Mouse (Mus musculus): ENCODE data around the gene Crcp. TPM values are rescaled to one million over a fixed set of nuclear protein-coding genes. Genes with fewer than 3 reads are reported as not detected.
"Not testable (repeated sequence)": the region's sequence is repeated elsewhere in the genome, so short reads cannot be mapped to it uniquely, and the experiment has no call there.

Crcp gene
- polyA plus RNA-seq, 1 experiment: 41.3 TPM

DNA sequence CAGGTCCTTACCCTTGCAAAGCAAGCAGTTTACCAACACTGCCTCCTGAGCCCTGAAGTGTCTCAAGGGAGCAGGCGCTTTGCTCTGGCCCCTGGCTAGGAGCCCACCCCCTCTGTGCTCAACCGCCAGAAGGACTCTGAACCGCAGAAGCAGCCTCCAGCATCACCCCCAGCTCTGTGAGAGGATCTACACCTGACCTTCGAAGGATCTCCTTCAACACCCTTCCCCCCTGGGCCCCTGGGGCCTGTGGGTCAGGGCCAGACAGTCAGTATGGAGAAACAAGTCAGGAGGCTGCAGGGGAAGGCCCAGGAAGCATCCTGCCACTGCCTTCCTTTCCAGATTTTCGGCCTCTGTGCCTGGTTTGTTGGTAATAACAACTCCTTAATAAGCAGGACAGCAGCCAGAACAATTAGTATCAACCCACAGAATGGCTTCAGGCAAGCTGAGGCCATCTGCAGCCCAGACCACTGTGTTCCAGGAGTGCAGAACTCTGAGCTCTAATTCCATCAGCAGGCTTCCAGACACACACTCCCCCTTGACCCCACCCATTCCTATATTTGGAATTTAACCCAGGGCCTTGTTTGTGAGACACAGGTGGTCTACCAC lies 7.6 kb upstream of the Crcp start:
- Histone ChIP-seq H3K27ac (ENCODE audit: insufficient read depth, low read length) (no peak overlapping the region), H3K4me1 (ENCODE audit: control insufficient read depth, insufficient read depth, low read length) (no peaks in the 10 kb centered on the region), H3K4me3 (ENCODE audit: insufficient read depth, low read length) (no peak overlapping the region)
- TF ChIP-seq CTCF (IDR thresholded peaks at IDR 0.05; ENCODE audit: extremely low read depth, insufficient read depth, low read length) (no peak), POLR2A (IDR thresholded peaks at IDR 0.05; ENCODE audit: extremely low read depth, insufficient read depth, low read length) (no peak)

DNA sequence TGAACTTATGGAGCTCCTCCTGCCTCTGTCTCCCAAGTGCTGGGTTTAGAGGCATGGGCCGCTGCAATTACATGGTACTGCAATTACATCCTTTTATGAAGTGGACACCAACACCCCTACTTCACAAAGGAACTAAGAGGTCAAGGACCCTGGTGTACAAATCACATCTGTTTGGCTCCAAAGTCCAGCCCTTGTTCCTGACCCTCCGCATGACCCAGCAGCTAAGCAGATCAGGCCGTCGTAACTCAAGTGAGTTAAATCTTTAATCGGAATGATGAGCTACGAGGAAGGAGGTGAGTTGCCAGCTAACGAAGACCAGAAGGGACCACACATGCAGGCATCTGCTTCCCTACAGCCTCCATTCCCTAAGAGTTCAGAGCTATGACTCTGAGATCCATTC lies 6.7 kb upstream of the Crcp start:
- no peak for TF ChIP-seq CTCF (IDR thresholded peaks at IDR 0.05; ENCODE audit: extremely low read depth, insufficient read depth, low read length)
- TF ChIP-seq POLR2A (IDR thresholded peaks at IDR 0.05; ENCODE audit: extremely low read depth, insufficient read depth, low read length): no peak
- no peaks in the 10 kb centered on the region for H3K4me1 ChIP-seq (ENCODE audit: control insufficient read depth, insufficient read depth, low read length)

DNA sequence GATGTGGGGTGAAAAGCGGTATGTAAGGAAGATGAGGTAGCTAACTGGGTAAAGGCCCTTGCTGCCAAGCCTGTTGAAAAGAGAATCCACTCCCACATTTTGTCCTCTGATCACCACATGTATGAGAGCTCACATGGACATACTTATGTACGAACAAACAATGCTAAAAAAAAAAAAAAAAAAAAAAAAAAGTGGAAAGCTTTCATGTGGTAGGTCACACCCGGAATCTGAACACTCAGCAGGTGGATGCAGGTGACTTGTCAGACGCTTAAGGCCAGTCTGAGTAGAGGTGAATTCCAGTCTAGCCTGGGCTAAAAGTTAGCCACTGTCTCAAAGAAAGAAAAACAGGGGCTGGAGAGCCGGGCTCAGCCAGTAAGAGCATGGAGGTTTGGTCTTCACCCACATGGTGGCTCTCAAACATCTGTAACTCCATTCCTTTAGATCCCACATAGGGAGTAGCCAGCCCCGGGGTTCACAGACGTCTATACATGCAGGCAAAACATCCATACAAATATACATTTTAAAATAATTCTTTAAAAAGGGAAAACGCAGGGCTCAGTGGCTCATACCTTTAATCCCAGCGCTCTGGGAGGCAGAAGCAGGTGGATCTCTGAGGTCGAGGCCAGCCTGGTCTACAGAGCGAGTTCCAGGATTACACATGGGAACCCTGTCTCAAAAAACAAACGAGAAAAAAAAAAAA lies 5.9 kb upstream of the Crcp start:
- no peak overlapping the region for H3K27ac ChIP-seq (ENCODE audit: insufficient read depth, low read length)
- no peak for TF ChIP-seq CTCF (IDR thresholded peaks at IDR 0.05; ENCODE audit: extremely low read depth, insufficient read depth, low read length)
- no peak for TF ChIP-seq POLR2A (IDR thresholded peaks at IDR 0.05; ENCODE audit: extremely low read depth, insufficient read depth, low read length)
- peak overlapping the region; percentile 69; the same call in 1 of the 2 replicates for H3K4me3 ChIP-seq (ENCODE audit: insufficient read depth, low read length)
- no peaks in the 10 kb centered on the region for H3K4me1 ChIP-seq (ENCODE audit: control insufficient read depth, insufficient read depth, low read length)

More for the DNA sequence above, 6.7 kb upstream of the Crcp start:
- Histone ChIP-seq H3K27ac (ENCODE audit: insufficient read depth, low read length) (no peak overlapping the region), H3K4me3 (ENCODE audit: insufficient read depth, low read length) (no peak overlapping the region)

DNA sequence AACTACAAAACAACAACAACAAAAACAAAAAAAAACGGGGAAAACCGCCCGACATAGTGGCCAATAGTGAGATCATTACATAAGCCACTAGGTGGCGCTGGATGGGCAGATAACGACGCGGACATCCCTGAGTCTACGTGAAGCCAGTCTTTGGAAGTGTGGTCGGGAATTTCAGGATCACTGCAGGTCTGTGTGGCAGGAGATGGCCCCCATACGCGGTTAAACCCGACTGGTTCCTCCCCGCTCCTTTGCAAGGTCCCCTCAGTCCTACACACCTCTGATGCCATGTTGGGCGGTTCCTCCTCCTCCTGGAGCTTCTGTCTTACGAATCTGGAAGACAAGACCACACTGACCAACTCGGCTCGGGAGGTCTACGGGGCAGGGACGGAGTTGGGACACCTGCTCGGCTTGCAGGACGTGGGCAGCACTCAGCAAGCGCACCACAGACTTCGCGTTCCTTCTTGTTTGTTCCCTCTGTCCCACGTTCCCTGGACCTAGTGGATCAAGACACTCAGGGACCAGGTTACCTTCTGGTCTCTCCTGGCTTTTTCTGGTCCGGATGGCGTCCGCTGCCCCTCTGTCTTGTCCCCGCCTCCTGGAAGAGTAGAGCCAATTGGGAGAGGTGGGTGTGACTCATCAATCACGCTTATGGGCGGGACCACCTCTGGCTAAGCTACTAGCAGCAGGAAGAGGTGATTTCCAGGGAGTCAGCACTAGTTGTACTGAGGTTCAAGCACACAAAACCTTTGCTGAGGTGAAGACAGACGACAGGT lies 5.1 kb upstream of the Crcp start:
- Histone ChIP-seq H3K4me1 (ENCODE audit: control insufficient read depth, insufficient read depth, low read length) (peaks cover 1% of the 10 kb centered on the region; the same call in 1 of the 2 replicates), H3K27ac (ENCODE audit: insufficient read depth, low read length) (no peak overlapping the region), H3K4me3 (ENCODE audit: insufficient read depth, low read length) (peak overlapping the region; percentile 69)
- TF ChIP-seq CTCF (IDR thresholded peaks at IDR 0.05; ENCODE audit: extremely low read depth, insufficient read depth, low read length) (peak; percentile 81), POLR2A (IDR thresholded peaks at IDR 0.05; ENCODE audit: extremely low read depth, insufficient read depth, low read length) (no peak; the same call in 1 of the 2 replicates)

GRCm38 (mm10) chr5:130027134-130027533 lies 2.0 kb upstream of the Crcp start:
- no peak overlapping the region for H3K27ac ChIP-seq (ENCODE audit: insufficient read depth, low read length)
- peaks cover 3% of the 10 kb centered on the region; the same call in 1 of the 2 replicates for H3K4me1 ChIP-seq (ENCODE audit: control insufficient read depth, insufficient read depth, low read length)
- TF ChIP-seq CTCF (IDR thresholded peaks at IDR 0.05; ENCODE audit: extremely low read depth, insufficient read depth, low read length): no peak
- no peak for TF ChIP-seq POLR2A (IDR thresholded peaks at IDR 0.05; ENCODE audit: extremely low read depth, insufficient read depth, low read length)
- H3K4me3 ChIP-seq (ENCODE audit: insufficient read depth, low read length): no peak overlapping the region

DNA sequence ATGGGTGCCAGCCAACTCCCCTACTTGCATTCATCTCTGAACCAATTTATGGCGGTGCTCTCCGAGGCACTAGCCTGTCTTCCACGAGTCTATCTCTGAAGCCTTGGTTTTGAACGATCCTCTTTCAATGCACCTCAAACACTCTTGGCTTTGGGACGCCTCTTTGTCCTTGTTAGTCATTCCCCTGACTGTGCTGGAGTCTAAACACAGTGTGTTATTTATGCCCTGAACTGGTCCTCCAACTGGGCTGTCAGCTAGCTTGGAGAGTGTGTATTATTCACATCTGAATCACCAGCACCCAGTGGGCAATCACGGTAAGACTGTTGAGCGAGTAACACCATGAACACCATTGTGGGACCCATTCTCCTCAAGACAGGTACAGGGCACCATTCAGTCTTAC lies 1.4 kb upstream of the Crcp start:
- peaks cover 3% of the 10 kb centered on the region; the same call in 1 of the 2 replicates for H3K4me1 ChIP-seq (ENCODE audit: control insufficient read depth, insufficient read depth, low read length)
- TF ChIP-seq CTCF (IDR thresholded peaks at IDR 0.05; ENCODE audit: extremely low read depth, insufficient read depth, low read length) (no peak), POLR2A (IDR thresholded peaks at IDR 0.05; ENCODE audit: extremely low read depth, insufficient read depth, low read length) (no peak)

DNA sequence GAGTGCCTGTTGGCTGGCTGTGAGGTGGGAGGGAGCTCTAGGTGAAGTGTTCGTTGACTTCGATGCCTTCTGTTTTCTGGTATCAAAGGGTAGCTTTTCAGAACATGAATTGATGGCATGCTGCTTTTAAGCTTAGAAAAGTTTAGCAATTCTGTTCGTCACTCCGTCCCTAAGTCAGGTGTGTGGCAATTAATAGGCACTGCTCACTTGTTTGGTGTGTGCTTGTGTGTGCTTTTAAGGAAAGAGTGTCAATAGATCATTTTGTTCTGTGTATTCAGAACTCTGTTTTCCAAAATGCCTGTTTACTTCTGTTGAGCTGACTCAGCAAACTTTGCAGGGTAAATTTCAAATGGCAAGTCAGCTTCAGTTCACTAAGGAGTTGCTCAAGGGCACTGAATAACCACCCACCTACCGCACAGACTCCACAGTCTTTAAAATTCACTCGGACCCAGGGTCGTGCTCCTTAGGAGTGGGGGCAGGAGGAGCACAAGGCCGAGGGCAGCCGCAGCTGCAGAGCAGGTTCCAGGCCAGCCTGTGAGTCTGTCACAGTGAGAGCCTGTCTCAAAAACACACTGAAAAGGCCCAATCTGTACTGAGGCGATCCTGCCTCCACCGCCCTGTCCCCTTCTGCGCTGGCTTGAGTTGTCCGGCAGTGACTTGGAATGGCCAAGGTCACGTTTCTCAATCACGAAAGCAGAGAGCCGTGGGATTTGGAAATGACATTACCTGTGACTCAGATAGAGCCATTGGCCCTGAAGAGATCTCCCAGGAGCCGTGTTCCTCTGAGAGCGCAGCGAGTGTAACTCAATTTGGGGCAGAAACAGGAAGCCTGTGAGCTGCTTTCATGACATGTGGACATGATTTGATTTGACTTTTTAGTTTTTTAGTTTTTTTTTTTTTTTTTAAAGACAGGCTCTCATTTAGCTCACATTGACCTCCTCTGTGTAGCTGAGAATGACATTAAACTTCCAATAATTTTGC lies 2.6 kb downstream of the Crcp start:
- no peak overlapping the region for H3K27ac ChIP-seq (ENCODE audit: insufficient read depth, low read length)
- no peak overlapping the region for H3K4me3 ChIP-seq (ENCODE audit: insufficient read depth, low read length)
- peaks cover 3% of the 10 kb centered on the region; the same call in 1 of the 2 replicates for H3K4me1 ChIP-seq (ENCODE audit: control insufficient read depth, insufficient read depth, low read length)
- TF ChIP-seq CTCF (IDR thresholded peaks at IDR 0.05; ENCODE audit: extremely low read depth, insufficient read depth, low read length): no peak
- TF ChIP-seq POLR2A (IDR thresholded peaks at IDR 0.05; ENCODE audit: extremely low read depth, insufficient read depth, low read length): no peak

More for the DNA sequence above, 1.4 kb upstream of the Crcp start:
- Histone ChIP-seq H3K4me3 (ENCODE audit: insufficient read depth, low read length) (no peak overlapping the region), H3K27ac (ENCODE audit: insufficient read depth, low read length) (no peak overlapping the region)

GRCm38 (mm10) chr5:130033869-130034268 lies 4.8 kb downstream of the Crcp start:
- Histone ChIP-seq H3K4me3 (ENCODE audit: insufficient read depth, low read length) (no peak overlapping the region), H3K4me1 (ENCODE audit: control insufficient read depth, insufficient read depth, low read length) (peaks cover 3% of the 10 kb centered on the region; the same call in 1 of the 2 replicates), H3K27ac (ENCODE audit: insufficient read depth, low read length) (no peak overlapping the region)
- TF ChIP-seq POLR2A (IDR thresholded peaks at IDR 0.05; ENCODE audit: extremely low read depth, insufficient read depth, low read length) (no peak), CTCF (IDR thresholded peaks at IDR 0.05; ENCODE audit: extremely low read depth, insufficient read depth, low read length) (no peak)

- H3K4me3 ChIP-seq (ENCODE audit: insufficient read depth, low read length); H3K27ac ChIP-seq (ENCODE audit: insufficient read depth, low read length): not testable (repeated sequence)
These were observed 7.2 kb downstream of the Crcp start for GRCm38 (mm10) chr5:130036300-130036699.

More at GRCm38 (mm10) chr5:130036300-130036699, 7.2 kb downstream of the Crcp start:
- not testable (repeated sequence) for H3K4me1 ChIP-seq (ENCODE audit: control insufficient read depth, insufficient read depth, low read length)

Measured in cortical plate, adult 2 months (tissue).